Mouse (Mus musculus) macrophage (primary cell): ENCODE measurements around the gene Prss48. TPM values are rescaled to one million over a fixed set of nuclear protein-coding genes. Genes with fewer than 3 reads are reported as not detected.

Source experiments
- H3K27ac ChIP-seq: fragments of 350-480 bp; formaldehyde crosslinking; 2 replicates; pipeline ENCODE4 v1.9.0; 2021
- H3K36me3 ChIP-seq: fragments of 350-480 bp; formaldehyde crosslinking; 2 replicates; pipeline ENCODE4 v1.9.0; 2021; ENCODE audit errors: inconsistent target
- H3K4me3 ChIP-seq: fragments of 350-480 bp; formaldehyde crosslinking; 2 replicates; pipeline ENCODE4 v1.9.0; 2021; ENCODE audit errors: inconsistent target
- H3K79me2 ChIP-seq: fragments of 350-480 bp; formaldehyde crosslinking; 2 replicates; pipeline ENCODE4 v1.9.0; 2021; ENCODE audit errors: inconsistent target
- WGBS: methylation state at CpG from one replicate; pipeline ENCODE4 v1.1.7; 2026; ENCODE audit warnings: inconsistent platforms; ENCODE audit not compliant: missing documents; 5-methylcytosine and 5-hydroxymethylcytosine counted together
- polyA plus RNA-seq: library from polyadenylated mRNA; stranded (reverse); fragments of 250-400 nt; gene quantifications from 3 replicates; pipeline ENCODE4 v1.2.4, GENCODE M21; 2018; ENCODE audit warnings: inconsistent platforms

Gene Prss48
- polyA plus RNA-seq, 1 experiment from 2014 or later: not detected

DNA sequence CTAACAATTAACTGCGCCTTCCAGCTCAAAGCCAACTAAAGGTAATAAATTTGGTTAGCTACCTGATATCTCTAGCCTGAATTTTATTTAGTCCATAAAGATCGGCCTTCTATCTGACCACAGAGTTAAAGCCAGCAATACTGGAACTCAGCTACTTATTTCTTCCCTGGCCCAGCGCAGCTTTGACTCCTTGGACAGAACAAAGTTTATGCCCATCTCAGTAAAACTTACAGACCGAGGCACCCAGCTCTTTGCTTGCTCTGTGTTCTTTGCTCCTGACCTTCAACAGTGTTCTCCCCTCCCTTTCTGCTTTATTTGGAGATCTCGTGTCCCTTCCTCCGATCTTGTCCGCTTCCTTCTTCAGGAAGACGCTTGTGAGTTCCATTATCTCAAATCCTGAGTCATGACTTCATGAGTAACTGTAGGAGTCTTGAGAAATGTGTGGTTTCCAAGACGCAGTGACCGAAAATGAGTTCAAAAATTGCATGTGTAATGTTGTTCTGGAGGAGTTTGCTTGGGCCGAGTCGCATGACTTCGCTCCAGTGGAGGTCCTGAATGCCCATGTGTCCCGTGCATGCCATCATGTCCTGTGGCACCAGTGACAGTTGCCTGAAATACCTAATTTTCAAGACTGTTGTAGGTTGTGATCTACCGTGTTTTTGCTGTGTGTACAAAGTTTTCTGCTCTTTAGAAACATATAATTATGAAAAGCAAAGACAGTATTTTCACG lies 18.8 kb upstream of the Prss48 start:
- WGBS: 88% methylated on average over 16 of the region's 16 CpGs
- no peak overlapping the region for H3K27ac ChIP-seq
- H3K36me3 ChIP-seq: no peaks in the 10 kb centered on the region
- H3K79me2 ChIP-seq: no peaks in the 10 kb centered on the region
- H3K4me3 ChIP-seq: no peak overlapping the region

DNA sequence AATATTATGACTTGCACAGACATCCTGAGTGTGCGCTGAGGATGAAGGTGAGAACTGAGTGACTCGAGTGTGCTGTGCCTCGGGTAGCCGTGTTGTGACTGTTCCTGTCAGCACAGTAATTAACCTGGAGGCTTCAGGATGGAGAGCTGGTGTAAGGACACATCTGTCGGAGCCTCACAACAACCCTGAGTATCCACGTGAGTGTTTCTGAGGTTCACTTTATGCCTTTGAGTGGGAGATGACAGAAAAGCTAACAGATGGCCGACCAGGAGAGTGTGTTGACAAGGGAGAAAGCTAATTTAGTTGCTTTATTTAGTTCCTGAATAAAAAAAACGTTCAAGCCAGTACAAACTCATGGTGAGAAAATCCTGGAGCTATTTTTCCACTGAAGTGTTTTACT lies 15.2 kb upstream of the Prss48 start:
- Histone ChIP-seq H3K27ac (no peak overlapping the region), H3K79me2 (no peaks in the 10 kb centered on the region), H3K4me3 (no peak overlapping the region), H3K36me3 (no peaks in the 10 kb centered on the region)
- 78% methylated on average over 8 of the region's 8 CpGs for WGBS

DNA sequence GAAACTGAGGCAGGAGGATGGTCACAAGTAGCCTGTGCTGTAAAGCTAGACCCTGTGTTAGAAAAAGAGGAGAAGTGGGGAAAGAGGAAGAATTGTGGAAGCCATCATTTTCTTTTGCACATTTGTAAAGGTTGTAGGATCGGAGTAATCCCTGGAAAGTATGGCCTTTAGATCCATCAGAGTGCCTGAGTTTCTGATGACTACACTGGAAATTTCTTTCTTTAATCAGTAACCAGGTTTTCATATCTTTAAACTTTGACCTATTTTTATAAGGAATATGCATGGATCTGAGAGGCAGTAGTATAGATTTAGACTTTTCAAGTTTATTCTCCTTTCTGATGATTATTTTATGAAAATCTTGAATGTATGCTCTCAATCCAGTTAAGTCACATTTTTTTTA lies 14.7 kb upstream of the Prss48 start:
- H3K27ac ChIP-seq: no peak overlapping the region

GRCm38 (mm10) chr3:86013837-86014236 lies 11.5 kb upstream of the Prss48 start:
- H3K27ac ChIP-seq: no peak overlapping the region
- no peak overlapping the region for H3K4me3 ChIP-seq
- no peaks in the 10 kb centered on the region for H3K36me3 ChIP-seq
- 89% methylated on average over 9 of the region's 10 CpGs for WGBS
- H3K79me2 ChIP-seq: no peaks in the 10 kb centered on the region

More for the DNA sequence above, 14.7 kb upstream of the Prss48 start:
- 75% methylated on average over 1 of the region's 1 CpGs for WGBS
- H3K36me3 ChIP-seq: no peaks in the 10 kb centered on the region
- no peak overlapping the region for H3K4me3 ChIP-seq
- no peaks in the 10 kb centered on the region for H3K79me2 ChIP-seq

GRCm38 (mm10) chr3:86011833-86012232 lies 9.5 kb upstream of the Prss48 start:
- Histone ChIP-seq H3K79me2 (no peaks in the 10 kb centered on the region), H3K36me3 (no peaks in the 10 kb centered on the region), H3K4me3 (no peak overlapping the region), H3K27ac (no peak overlapping the region)
- 88% methylated on average over 3 of the region's 3 CpGs for WGBS

GRCm38 (mm10) chr3:86011373-86011772 lies 9.1 kb upstream of the Prss48 start:
- 93% methylated on average over 6 of the region's 6 CpGs for WGBS
- H3K36me3 ChIP-seq: no peaks in the 10 kb centered on the region
- H3K27ac ChIP-seq: no peak overlapping the region
- H3K79me2 ChIP-seq: no peaks in the 10 kb centered on the region
- H3K4me3 ChIP-seq: no peak overlapping the region

GRCm38 (mm10) chr3:86010618-86011017 lies 8.3 kb upstream of the Prss48 start:
- Histone ChIP-seq H3K79me2 (no peaks in the 10 kb centered on the region), H3K27ac (no peak overlapping the region), H3K36me3 (no peaks in the 10 kb centered on the region), H3K4me3 (no peak overlapping the region)
- 90% methylated on average over 3 of the region's 3 CpGs for WGBS

GRCm38 (mm10) chr3:86004751-86005150 lies 2.5 kb upstream of the Prss48 start:
- Histone ChIP-seq H3K27ac (no peak overlapping the region), H3K4me3 (no peak overlapping the region), H3K36me3 (no peaks in the 10 kb centered on the region), H3K79me2 (no peaks in the 10 kb centered on the region)
- 92% methylated on average over 10 of the region's 10 CpGs for WGBS

GRCm38 (mm10) chr3:86002940-86003339 lies 649 bp upstream of the Prss48 start:
- H3K4me3 ChIP-seq: no peak overlapping the region

DNA sequence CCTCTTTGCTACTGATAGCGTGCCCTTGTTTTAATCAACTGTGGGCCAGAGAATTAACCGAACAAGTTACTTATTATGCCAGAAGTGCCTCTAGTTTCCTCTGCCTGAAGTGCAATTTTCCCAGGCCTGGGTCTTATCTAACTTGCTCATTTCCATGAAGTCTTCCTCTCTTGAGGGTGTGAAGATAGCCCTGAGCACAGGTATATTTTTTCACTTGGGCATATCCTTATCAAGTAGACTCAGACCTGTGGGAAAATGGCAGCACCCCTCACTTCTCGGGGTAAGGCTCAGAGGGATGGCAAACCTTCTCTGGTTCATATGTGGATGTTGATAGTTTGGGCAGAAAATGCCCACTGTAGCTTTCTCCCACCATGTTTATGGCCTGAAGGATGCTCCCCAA lies 1.0 kb downstream of the Prss48 start:
- H3K27ac ChIP-seq: no peak overlapping the region
- WGBS: 88% methylated on average over 3 of the region's 3 CpGs

More at GRCm38 (mm10) chr3:86002940-86003339, 649 bp upstream of the Prss48 start:
- no peaks in the 10 kb centered on the region for H3K79me2 ChIP-seq
- H3K36me3 ChIP-seq: no peaks in the 10 kb centered on the region
- H3K27ac ChIP-seq: no peak overlapping the region
- WGBS: 76% methylated on average over 5 of the region's 5 CpGs

DNA sequence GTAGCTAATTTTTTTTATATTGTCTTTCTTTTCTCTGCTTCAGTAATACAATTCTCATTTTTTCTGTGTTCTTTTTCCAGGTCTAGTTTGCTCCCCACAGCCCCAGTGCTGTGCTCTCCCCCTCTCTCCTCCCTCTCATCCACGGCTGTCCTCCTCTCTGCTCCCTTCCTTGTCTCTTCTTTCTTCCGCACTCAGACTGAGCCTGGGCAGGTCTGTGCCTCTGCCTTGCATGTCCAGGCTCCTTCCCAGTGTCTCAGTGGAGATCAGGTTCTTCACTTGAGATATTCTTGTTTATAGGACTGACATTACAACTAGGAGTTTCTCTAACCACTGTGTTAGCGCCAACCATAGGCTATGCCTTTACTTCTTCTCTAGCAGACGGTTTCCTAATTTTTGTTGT lies 7.6 kb downstream of the Prss48 start:
- no peak overlapping the region for H3K4me3 ChIP-seq
- H3K79me2 ChIP-seq: no peaks in the 10 kb centered on the region
- H3K27ac ChIP-seq: no peak overlapping the region
- no peaks in the 10 kb centered on the region for H3K36me3 ChIP-seq
- WGBS: 90% methylated on average over 4 of the region's 4 CpGs

More for the DNA sequence above, 1.0 kb downstream of the Prss48 start:
- Histone ChIP-seq H3K79me2 (no peaks in the 10 kb centered on the region), H3K36me3 (no peaks in the 10 kb centered on the region), H3K4me3 (no peak overlapping the region)

DNA sequence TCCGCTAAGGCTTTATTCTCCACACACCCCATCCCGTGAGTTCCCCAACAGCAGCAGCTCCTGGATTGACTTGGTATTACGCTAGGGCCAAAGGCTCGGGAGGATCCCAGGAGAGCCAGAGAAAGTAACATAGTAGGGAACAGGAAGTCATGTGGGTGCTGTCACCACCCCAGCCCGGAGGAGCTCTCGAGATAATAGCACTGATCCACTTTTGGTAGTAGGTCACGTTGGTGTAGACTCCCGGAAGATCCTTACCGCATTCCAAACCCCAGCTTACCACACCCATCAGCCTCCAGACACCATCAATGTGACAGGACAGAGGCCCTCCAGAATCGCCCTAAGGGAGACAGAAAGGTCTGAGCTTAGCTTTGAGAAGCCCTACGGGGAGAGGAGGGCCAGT lies 8.5 kb downstream of the Prss48 start:
- H3K27ac ChIP-seq: no peak overlapping the region
- H3K4me3 ChIP-seq: no peak overlapping the region
- H3K36me3 ChIP-seq: no peaks in the 10 kb centered on the region
- WGBS: 80% methylated on average over 11 of the region's 11 CpGs
- no peaks in the 10 kb centered on the region for H3K79me2 ChIP-seq

DNA sequence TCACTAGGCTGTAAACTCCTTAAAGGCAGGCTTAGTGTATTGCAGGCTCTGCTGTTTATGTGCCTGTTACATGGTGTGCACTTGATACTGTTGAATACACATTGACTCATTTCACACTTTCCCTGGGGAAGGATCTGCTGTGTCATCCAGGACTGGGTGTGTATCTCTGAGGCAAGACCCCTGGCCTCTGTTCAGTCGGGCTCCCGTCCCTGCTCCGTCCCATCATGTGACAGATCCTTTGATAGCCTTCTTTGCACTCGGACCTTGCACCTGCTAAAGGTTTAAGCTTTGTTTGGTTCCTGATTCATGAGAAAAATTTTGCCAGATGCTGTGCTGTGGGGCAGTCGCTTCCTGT lies 10.5 kb downstream of the Prss48 start:
- no peak overlapping the region for H3K4me3 ChIP-seq
- no peaks in the 10 kb centered on the region for H3K36me3 ChIP-seq
- WGBS: 8% methylated on average over 5 of the region's 5 CpGs
- no peak overlapping the region for H3K27ac ChIP-seq
- H3K79me2 ChIP-seq: no peaks in the 10 kb centered on the region

- WGBS: 72% methylated on average over 6 of the region's 6 CpGs
- H3K36me3 ChIP-seq: no peaks in the 10 kb centered on the region
- no peak overlapping the region for H3K4me3 ChIP-seq
- H3K79me2 ChIP-seq: no peaks in the 10 kb centered on the region
- H3K27ac ChIP-seq: no peak overlapping the region
Observed at GRCm38 (mm10) chr3:85991140-85991801, 11.0 kb downstream of the Prss48 start.

GRCm38 (mm10) chr3:85987225-85987624 lies 15.1 kb downstream of the Prss48 start:
- no peaks in the 10 kb centered on the region for H3K36me3 ChIP-seq

More at GRCm38 (mm10) chr3:85987225-85987624, 15.1 kb downstream of the Prss48 start:
- Histone ChIP-seq H3K27ac (no peak overlapping the region), H3K4me3 (no peak overlapping the region), H3K79me2 (no peaks in the 10 kb centered on the region)
- 94% methylated on average over 2 of the region's 2 CpGs for WGBS
